Mouse (Mus musculus) CH12F3 (cell line): ENCODE data around the gene Morn3.

Experiments
- in situ Hi-C: fragments of 300-500 bp; cut with MboI; formaldehyde crosslinking; loops from 2 replicates; pipeline ENCODE4 v1.14.3; 2020; ENCODE audit warnings: low sequenced_read_pairs

Gene Morn3

DNA sequence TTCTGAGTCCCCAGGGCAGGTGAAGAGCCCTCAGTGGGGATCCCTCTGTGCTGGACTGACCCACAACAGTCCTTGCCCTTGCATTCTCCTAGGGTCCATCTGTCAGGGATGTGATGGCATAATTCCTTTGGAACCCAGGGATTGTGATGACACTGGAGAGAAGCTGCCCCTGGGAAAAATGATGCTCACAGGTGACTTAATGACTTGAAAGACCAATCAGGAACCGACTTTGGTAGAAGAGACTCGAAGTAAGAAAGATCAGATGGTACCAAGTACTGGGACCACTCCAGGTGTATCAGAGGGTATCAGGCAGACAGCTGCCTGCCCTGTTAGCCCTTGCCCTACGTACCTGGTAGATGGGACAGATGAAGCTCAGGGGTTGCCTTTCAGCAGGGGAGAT lies at the start of gene Morn3:
Gene Morn3 (minus strand): TSS at position 101 of the 400 bp plus-strand sequence.
- in situ Hi-C loops = no loop called here

DNA sequence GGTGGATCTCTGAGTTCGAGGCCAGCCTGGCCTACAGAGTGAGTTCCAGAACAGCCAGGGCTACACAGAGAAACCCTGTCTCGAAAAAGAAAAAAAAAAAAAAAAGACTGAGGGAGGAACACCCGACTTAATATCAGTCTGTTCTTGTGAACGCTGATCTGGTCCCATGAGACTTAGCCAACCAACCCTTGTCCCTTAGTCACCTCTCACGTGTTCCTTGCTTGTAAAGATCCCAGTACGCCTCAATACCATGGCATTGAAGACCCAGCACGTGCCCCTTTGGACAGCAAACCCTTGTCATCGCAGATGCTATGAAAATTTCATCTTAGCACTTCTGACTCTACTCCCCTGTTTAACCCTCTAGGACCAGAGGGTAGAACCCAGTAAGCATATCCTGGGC lies 49.5 kb upstream of the Morn3 start:
- in situ Hi-C loops = no loop called here

DNA sequence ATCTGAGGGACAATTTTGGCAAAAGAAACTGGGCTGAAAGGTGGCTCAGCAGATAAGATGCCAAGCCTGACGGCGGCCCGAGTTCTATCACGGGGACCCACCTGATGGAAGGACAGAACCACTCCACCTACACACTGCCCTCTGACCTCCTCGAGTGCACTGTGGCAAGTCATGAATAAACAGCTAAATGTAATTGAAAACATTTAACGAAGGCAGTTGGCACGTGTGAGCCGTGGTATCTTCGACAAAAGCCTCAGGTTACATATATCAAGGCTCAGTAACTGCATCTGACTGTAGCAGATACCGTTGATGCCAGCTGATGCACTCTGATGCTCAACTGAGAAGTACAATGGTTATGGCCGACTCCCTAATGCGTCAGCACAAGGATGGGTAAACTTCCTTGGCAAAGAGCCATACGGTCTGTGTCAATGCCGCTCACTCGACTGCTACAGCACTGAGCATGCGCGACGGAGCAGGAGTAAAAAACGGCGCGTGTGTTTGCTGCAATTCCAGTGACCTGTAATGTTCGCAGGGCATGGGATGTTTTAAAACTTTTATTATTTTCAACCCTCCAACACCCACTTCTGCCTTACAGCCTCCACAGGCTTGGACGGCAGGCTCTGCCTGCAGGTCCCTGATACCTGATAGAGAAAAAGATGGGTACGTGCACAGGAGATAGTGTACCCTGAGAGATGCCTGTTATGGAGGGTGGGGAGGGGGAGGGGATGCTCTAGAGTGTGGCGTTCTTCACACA lies 47.6 kb upstream of the Morn3 start:
- in situ Hi-C loops = no loop called here

DNA sequence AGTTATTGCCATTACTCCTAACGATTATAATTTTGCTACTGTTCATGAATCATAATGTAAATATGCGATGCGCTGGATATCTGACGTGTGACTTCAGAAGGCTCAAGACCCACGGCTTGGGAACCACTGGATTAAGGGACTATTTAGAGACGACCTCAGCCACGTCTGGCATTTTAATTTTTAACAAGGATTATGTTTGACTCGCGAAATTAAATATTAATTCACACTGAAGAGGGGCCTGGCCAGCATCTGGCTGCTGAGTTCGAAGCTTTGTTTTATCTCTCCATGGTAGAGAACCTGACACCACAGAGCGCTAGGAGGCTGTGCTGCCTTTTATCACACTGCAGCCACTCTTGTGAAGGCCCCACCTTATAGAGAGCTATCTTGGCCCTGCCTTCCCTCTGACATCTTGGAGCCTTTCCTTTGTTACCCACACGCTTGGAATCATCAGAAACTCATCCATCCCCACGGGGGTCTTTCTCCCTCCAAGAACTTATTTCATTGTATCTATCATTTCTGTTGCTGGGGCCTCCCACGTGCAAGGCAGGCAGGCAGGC lies 46.3 kb upstream of the Morn3 start:
- in situ Hi-C loops = no loop called here

DNA sequence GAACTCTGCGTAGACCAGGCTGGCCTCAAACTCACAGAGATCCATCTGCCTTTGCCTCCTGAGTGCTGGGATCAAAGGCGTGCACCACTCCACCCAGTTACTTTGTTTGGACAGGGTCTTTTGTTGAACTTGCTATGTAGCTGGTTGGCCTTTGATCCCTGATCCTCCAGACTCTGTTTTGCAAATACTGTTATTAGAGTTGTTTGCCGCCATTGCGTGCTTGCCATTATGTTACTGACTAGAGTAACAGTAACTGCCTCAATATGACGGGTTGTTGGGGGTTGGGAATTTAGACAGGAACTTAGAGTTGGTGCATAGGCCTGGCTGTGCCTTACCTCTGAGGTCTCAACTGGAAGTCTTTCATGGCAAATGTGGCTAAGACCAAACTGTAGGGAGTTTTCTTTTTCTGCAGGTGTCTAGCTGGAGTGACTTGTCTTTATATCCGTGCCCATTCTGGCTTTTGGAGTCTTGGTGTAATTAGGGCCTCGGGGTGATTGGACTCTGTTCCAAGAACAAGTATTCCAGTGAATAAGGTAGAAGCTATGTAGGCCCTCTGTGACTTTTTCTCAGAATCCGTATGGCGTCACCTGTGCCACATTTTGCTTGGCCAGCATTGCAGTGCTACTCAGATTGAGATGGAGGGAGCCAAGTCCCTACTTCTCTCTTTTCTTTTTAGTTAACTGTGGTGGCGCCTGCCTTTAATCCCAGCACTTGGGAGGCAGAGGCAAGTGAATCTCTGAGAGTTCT lies 43.9 kb upstream of the Morn3 start:
- in situ Hi-C loops = no loop called here

DNA sequence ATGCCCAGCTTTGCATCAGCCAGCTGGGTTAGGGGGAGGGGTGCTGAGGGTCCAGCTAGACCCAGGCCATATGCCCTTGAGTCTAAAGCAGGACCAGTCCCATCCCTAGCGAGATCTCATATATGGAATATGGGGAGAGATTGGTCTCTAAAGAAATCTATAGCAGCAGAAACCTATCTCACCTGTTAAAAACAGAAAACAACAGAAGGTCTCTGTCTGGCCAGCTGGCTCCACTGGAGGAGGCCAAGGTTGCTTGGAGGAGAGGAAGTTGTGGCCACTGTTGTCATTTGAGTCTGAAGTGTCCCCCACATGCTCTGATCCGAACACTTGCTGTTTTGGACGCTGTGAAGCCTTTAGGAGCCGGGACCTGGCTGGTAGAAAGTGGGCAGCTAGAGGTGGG lies 42.0 kb upstream of the Morn3 start:
- in situ Hi-C loops = no loop called here

DNA sequence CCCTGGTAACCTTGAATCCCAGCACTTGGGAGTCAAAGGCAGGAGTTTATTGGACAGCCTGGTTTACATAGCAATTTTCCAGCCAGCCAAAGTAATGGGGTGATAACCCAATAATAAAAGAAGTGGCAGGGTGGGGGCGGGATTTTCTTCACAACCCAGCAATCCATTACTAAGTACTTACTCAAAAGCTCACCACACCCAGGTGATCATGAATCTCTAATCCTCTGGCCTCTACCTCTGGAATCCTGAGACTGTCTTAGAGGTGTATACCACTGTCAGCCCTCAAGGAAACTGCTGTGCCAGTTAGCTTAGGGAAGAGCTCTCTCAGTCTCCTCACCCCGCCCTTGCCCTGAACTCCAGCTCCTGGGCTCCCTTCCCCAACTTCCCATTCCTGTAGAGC lies 39.7 kb upstream of the Morn3 start:
- in situ Hi-C loops = no loop called here

DNA sequence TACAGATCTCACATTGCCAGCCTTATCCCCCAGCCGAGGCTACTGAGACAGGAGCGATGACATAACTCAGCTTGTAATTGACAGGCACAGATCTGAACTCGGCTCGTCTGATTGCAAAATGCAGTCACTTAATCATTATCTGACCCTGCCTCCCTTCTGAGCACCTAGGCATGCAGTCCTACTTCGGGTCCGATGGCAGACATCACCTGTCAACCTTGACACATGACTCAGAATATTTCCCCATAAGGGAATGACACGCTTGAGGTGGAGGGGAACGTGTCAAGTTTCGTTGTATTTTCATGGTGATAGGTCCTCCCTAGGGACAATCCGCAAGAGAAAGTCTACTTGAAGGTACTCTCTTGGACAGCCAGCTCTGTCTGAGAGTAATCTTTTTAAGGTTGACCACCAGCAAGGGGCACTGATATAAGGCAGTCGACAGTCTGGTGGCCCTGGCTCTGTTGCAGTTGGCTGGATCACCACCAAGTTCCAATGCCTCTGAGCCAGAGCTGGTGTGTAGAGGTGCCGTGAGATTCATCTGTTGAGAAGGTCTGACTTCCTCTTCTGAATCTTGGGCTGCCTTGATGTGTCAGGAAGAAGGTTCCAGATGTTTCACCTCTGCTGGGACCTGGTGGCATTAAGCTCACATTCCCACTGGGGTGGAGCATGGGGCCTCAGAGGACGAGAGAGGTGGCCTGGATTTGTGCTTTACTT lies 36.7 kb upstream of the Morn3 start:
- in situ Hi-C loops = no loop called here

DNA sequence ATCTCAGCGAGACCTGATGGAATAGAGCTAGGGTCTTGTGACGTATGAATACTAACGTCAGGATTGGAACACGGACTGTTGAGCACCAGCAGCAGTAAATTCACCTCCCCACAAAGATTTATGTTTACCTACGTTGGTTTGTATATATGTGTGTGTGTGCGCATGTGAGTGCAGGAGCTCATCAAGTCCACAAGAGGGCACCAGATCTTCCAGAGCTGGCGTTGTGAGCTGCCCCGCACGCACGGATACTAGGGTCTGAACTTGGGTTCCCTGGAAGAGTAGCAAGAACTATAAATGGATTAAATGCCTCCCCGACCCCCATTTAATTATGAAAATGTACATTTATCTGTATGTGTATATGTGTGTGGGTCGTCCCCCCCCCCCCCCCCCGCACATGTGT lies 33.7 kb upstream of the Morn3 start:
- in situ Hi-C loops = no loop called here

DNA sequence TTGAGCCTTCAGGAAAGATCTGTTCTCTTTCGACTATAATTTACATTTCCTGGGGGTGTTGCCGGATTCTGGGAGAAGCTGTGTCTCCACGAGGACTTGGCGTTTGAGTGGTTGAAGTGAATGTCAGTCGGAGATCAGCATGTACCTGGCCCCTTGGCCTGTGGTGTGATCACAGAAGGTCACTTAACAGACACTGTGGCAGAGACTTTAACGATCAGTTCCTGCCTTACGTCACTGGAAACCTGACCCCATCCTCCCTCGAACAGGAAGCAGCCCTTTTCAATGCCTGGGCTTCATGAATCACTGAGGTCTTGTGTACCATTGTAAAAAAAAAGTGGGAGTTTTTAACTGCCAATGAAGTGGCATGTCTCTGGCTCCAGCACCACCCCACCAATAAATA lies 33.2 kb upstream of the Morn3 start:
- in situ Hi-C loops = no loop called here

DNA sequence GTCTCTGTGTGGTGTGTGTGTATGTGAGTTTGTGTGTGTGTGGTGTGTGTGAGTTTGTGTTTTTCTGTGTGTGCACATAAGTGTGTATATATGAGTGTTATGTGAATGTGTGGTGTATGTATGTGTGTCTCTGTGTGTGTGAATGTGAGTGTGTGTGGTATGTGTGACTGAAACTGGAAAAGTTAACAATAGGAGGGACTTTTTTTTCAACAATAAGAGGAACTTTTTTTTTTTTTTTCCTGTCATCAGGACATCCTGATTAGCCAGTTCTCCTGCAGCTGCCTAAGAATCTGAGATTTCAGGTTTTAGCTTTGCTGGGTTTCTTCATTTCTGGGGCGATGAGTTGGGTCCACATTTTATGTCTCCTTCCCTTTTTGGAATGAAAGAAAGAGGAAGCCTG lies 32.8 kb upstream of the Morn3 start:
- in situ Hi-C loops = no loop called here

DNA sequence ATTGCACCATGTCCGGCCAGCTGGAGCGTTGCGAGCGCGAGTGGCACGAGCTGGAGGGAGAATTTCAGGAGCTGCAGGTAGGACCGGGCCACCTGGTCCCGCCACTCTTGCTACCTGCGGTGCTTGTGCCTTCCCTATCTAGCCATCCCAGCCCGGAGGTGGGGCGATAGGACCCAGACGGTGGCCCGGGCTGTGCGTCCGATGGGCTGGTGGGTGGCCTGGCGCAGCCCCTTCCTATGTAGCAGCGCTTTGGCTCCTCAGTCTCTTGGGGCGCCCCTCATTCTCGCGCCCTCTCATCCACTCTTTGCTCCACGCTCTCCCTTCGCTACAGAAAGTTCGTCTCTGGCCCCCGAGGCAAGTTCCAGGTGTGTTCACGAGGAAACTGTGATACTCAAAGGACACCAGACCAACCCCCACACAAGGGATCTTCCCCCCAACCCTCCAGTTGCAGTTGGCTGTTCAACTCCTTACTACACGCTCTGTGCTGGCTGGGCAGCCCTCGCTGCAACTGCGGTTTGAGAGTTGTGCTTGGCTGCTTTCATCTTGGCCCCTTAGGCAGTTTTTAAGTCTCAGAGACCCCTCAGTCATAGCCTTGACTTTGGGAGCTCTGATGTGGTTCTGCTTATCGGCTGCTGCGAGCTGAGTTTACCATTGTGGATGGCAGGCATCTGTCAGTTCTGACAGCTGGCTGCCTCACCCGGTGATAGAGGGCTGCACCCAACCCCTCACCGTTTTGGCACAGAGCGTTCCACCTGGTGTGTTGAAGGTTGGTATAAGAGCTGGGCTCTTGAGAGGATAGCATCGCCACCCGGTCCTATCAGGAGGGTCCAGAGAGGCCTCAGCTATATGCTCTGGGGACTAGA lies 29.8 kb upstream of the Morn3 start:
- in situ Hi-C loops = no loop called here

DNA sequence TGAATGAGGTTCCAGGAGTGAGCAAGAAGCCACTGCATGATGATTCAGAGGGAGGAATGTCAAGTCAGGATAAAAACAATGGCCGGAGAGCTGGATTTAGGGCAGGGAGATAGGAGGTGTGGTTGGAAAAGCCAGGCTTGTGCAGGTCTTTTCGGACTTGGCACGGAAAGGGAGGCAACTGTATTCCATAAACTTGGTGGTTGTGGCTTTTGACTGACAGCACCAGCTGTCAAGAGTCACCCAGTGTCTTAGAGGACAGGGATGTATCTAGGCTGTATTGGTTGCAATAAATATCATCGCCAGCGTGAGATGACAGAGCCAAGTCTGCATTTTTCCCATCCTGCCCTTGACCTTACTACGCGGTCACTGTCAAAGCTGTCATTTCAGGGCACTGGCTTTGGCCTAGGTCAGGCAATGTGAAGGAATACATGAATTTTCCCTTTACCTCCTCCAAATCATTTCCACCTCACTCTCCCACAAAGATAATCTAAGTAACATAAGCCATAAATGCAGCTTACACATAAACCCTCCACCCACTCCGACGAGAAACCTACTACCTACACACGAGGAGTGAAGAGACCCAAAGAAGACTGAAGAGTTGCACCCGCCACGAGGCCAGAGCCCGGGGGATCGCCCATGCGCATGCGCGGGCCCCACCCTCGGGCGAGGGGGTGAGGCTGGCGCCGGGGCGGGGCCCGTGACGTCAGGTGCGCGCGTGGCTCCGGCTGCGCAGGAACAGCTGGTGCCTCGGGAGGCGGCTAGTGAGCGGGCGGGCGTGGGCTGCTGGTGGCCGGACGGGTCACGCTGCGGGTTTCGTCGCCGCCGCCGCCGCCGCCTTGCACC lies 29.0 kb upstream of the Morn3 start:
- in situ Hi-C loops = no loop called here

DNA sequence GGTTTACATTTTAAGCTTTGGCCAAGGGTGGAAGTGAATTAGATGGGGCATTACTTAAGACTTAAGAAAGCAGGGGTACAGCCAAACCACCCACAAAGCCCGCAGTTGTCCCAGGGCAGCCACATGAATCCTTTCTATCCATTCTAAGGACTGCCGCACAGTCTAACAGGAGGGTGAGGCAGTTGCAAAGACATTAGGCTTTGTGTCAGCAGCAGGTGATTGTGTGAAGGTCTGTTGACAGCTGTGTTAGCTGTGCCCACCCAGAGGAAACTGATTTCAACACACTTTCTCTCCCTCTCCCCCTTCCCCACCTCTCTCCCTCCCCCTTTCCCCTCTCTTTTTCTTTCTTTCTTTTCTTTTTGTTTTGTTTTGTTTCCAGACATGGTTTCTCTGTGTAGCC lies 21.9 kb upstream of the Morn3 start:
- in situ Hi-C loops = loop anchor here (10.0 kb wide), 1 partner anchor 106 kb away; no protein-coding TSS in a partner anchor

DNA sequence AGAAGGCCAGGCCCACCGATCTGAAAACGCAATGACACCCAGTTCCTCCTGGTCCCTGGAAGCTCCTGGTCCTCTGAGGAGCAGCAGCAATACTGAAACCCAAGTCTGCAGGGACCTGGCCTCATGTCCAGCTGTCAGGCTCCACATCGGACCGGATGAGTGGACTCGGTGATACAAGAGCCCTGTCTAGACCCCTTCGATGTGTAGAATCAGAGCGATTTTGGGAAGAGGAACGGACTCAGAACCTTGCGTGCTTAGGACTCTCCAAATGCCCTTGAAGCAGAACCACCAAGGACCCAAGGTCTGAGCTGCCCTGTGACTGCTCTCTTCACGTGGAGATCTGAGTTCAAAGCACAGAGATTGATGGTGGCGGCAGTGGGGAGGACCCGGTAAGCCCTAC lies 21.3 kb upstream of the Morn3 start, which contains the start of gene Tmem120b:
Gene Tmem120b (plus strand): TSS at position 301 of the 400 bp plus-strand sequence.
- in situ Hi-C loops = loop anchor here (10.0 kb wide), 1 partner anchor 107 kb away; no protein-coding TSS in a partner anchor

DNA sequence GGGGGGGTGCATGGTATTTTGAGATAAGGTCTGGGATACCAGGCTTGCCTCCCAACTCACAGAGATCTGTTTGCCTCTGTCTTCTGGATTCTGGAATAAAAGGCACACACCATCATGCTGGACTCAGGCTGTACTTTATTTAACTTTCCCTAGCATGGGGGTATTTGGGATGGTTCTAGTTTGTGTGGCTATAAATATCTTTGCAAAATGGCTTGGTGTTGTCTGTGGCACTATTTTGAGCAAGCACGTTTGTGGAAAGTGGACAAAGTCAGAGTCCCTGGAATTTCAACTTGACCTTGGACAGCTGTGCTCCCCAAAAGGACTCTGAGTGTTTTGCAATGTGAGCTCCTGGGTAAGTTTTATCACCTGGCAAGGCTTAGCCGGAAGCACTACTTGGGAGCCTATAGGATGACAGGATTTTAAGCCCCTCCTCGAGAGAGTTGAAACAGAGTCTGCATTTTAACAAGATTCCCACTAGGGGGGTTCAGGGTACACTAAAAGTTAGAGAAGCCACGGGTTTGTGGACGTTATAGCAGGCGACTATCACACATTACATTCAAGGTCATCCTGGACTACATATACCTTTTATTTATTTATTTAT lies 20.7 kb upstream of the Morn3 start:
- in situ Hi-C loops = loop anchor here (10.0 kb wide), 1 partner anchor 107 kb away; no protein-coding TSS in a partner anchor

DNA sequence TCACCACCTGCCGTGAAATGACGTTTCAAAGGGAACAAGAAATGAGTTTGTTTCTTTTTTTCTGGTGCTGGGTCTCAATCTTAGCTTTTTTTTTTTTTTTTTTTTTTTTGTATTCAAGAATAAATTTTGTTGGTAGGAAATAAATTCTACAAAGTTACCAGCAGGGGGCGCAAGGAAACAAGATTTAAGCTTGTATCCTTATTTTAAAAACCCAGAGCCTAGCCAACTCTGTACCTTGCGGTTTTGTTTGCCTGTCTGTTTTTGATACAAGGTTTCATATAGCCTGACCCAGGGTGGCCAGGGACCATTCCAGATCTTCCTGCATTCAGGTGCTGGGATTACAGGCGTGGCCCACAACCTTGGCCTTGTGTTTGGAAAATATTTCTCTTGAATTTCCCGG lies 17.4 kb upstream of the Morn3 start:
- in situ Hi-C loops = loop anchor here (10.0 kb wide), 1 partner anchor 111 kb away; no protein-coding TSS in a partner anchor

DNA sequence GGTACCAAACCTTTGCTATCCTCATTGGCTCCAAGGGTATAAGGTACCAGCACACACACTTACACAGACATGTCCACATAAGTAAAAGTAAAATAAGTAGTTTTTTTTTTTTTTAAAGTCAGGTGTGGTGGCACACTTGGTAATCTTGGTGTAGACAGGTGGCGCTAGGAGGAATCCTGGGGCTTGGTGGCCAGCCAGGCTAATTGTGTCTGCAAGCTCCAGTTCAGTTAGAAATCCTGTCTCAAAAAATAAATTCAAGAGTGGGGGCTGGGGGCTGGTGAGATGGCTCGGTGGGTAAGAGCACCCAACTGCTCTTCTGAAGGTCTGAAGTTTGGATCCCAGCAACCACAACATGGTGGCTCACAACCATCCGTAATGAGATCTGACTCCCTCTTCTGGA lies 16.3 kb upstream of the Morn3 start:
- in situ Hi-C loops = loop anchor here (10.0 kb wide), 1 partner anchor 112 kb away; no protein-coding TSS in a partner anchor

DNA sequence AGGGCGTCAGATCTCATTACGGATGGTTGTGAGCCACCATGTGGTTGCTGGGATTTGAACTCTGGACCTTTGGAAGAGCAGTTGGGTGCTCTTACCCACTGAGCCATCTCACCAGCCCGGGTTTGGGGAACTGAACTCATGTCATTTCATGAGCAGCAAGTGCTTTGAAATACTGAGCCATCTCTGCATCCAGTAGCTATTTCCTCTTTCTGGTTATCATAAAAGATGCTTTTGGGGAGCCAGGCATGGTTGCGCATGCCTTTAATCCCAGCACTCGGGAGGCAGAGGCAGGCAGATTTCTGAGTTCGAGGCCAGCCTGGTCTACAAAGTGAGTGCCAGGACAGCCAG lies 14.6 kb upstream of the Morn3 start:
- in situ Hi-C loops = loop anchor here (10.0 kb wide), 1 partner anchor 113 kb away; no protein-coding TSS in a partner anchor
